8 mouse cellular contexts compared by ENCODE assay signal in genomic region chr3:119782022-119782945, GRCm38 (mm10). TPM values are rescaled to one million over a fixed set of nuclear protein-coding genes. Genes with fewer than 3 reads are reported as not detected.
DNase-seq lines count a peak whose midpoint lies in the region; ATAC-seq lines count a peak whose summit lies in the region.

No protein-coding gene starts in this region.

- WGBS in hindbrain, embryonic 16.5 days, result under 1% methylated on average over 44 of the region's 63 CpGs

- H3K9me3 ChIP-seq in hindbrain, embryonic 16.5 days (ENCODE audit: control insufficient read depth, low read length), result no peaks in the 10 kb centered on the region

- H3K27me3 ChIP-seq in hindbrain, embryonic 16.5 days (replicated peaks; ENCODE audit: control insufficient read depth, insufficient read depth, low read length), result no peaks in the 10 kb centered on the region

- ATAC-seq in common myeloid progenitor, adult 5-6 weeks (replicated peaks; ENCODE audit: low read depth, poor library complexity, severe bottlenecking), result peak; percentile 20; the same call in 1 of the 2 replicates
- peak; percentile 68 for ATAC-seq in hindbrain, embryonic 16.5 days

- H3K9ac ChIP-seq in hindbrain, embryonic 16.5 days (ENCODE audit: low read depth, low read length), result peak overlapping the region; percentile 98

- no peaks in the 10 kb centered on the region for H3K36me3 ChIP-seq in hindbrain, embryonic 16.5 days (ENCODE audit: control insufficient read depth, insufficient read depth, low read length)

- peaks cover 16% of the 10 kb centered on the region for H3K4me1 ChIP-seq in hindbrain, embryonic 16.5 days (ENCODE audit: control insufficient read depth, insufficient read depth, low read depth, low read length)

- peak overlapping the region; percentile 80 for H3K4me2 ChIP-seq in hindbrain, embryonic 16.5 days (ENCODE audit: low read length)

- peak overlapping the region; percentile 99 for H3K27ac ChIP-seq in hindbrain, embryonic 16.5 days (ENCODE audit: low read depth, low read length)

- peak; percentile 60 to 67 for DNase-seq in adrenal gland, adult 18-20 months (ENCODE audit: low spot score in 2 of 2)
- DNase-seq in gastrocnemius, adult 18-20 months (ENCODE audit: low spot score), result peak; percentile 33
- DNase-seq in left cerebral cortex, adult 18-20 months (ENCODE audit: low spot score in 2 of 2), result peak; percentile 36 to 58
- peak; percentile 65 to 67 for DNase-seq in lung, postnatal 4 days
- peak; percentile 57 for DNase-seq in right cerebral cortex, adult 18-20 months
- peak; percentile 52 to 64 for DNase-seq in urinary bladder, postnatal 4 days (ENCODE audit: low spot score in 2 of 2)

- H3K4me3 ChIP-seq in hindbrain, embryonic 16.5 days (ENCODE audit: low read length), result peak overlapping the region; percentile 82

RNA-seq across cellular contexts. Expression of gene Ptbp2, which starts 2.0 kb away (rescaled TPM):
- total RNA-seq in adrenal gland, adult 18-20 months (2021), result 10 to 100 TPM; 25.9 to 29.9 TPM
- 72.9 and 92.8 TPM in 2 replicates for total RNA-seq in common myeloid progenitor, adult 5-6 weeks (2017)
- total RNA-seq in gastrocnemius, adult 18-20 months (2021), result 10 to 100 TPM; 16.9 to 20.4 TPM
- 205 and 217 TPM in 2 replicates for polyA plus RNA-seq in hindbrain, embryonic 16.5 days (2015; fragmentation: Nextera tagmentation; extraction: Ambion mirVana)
- total RNA-seq in left cerebral cortex, adult 18-20 months (2021), result 100 to 1,000 TPM; 111 to 113 TPM

Comparison
In these comparisons a context has a peak if more than half of its experiments do, and no peak if none do; other contexts are left out.
1. Peak in every context shown above with its lines: DNase-seq, ATAC-seq, H3K4me3 ChIP-seq and H3K27ac ChIP-seq.